Mouse (Mus musculus) gastrocnemius, postnatal 25 days (tissue): ENCODE measurements at regions not wholly inside any gene's neighbourhood (a gene's known extent, or its start where the extent isn't known, plus 50 kb on each side); places are given as distances from the start of the nearest gene placed in this dataset.

Experiments
- DNase-seq: peaks from one replicate; pipeline ENCODE4 v3.0.0; 2022

DNA sequence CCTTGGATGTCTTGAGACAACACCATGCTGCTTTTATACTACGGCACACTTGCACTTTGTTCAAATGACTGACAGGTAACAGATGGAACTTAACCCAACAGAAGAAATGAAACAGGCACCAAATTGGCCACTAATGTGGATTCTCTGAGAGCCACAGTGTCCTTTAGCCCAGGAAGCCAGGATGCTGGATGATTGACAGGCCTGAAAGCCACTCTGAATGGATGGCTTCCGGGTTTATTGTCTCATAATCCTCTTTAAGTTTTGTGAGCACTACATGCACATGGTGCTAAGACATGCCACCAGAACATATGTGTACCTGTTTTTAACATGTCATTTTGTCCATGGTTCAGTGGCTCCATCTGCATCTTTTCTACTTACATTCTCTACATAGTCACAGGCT lies 152.7 kb downstream of the Drd1 start:
- DNase-seq = no peak

DNA sequence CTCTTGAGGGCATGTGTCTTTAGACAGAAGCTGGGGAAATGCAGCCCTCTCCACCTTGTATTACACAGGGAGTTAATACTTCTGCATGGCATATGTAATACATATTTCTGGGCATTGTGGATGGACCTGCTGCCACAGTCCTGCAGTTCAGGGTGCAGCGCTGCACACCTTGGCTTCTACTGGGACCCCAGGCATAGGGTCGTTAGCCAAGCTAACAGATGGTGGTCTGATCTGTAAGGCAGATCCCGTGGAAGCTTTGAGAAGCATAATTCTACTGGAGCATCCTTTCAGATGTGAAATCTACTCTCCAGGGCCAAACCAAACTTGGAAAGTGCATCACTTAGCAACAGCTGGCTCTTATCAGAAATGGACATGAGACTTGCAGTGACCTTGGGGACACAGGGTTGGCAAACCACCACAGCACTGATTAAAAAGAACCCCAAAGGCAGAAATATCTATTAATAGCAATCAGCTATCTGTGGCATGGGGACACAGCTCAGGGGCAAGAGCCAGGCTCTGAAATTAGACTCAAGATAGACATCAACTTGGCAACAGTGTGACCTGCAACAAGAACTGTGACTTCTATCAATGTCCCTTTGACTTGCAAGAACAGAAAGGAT lies 155.0 kb downstream of the Drd1 start:
- DNase-seq = no peak

DNA sequence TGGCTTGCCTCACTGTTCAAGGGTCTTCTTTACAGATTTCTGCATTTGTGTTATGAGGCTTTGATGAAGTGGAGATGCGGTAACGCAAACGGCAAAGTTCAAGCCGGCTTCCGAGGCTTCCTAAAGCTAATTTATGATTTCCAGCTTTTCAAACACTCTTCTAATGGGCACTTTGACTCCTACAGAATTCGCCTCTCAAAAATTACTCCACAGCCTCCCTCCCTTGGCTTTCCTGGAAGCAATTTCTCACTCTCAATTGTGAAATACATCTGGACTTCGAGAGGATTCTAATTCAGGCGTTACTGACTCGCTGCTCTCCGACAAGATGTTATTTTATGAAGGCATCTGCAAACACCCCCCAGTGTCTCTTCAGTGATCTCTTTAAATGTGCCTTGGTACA lies 157.2 kb downstream of the Drd1 start:
- DNase-seq = no peak

DNA sequence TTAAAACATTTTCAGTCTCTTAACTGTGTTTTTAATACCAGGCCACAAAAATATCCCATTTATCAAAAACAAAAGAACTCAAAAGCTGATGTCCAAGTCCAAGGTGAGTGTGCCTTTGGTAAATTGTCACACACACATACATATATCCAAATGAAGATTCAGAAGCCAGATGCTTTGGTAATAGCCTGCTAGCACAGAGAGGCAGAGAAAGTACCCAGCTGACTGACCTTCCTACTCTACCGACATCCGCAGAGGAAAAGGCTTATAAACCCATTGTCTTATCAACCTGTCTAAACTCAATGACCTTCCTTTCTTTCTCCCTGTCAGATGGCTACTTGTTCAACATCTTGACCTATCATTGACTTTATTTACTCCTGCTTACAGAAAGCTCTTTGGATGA lies 158.3 kb downstream of the Drd1 start:
- DNase-seq = no peak

DNA sequence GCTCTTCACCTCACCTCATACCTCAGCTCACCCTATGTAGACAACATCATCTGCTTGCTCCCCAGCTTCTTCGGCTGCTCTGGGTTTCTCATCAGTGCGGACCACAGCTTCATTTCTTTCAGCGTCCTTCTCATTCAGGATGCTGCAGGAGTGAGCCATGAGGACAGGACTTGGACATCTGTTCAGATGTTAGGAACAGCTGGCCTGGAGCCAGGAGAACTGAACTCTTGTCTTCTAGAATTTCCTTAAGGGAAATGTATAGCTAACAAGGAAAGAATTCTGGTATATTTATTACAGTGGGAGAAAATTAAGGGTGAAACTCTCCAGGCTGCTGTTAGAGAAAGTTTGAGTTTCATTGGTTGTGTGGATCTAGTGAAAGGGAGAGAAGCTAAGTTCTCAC lies 167.1 kb downstream of the Drd1 start:
- DNase-seq = no peak

DNA sequence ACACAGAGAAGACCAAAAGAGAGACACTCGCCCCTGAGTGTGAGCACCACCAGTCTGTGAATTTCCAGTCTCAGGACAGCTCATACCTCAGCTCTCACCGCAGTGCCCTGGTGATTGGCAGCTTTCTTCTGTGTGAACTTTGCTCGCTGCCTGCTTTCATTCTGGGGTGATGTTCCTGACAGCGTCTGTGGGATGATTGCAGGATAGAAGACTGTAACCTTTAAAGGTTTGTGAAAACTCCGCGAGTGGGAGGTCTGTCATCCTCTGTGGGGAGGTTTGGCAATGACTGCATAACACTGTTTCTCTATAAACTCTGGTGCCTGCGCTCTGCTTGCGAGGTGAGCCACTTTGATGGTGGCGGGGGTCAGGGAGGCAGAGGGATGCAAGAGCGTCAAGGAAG lies 169.7 kb downstream of the Drd1 start:
- DNase-seq = no peak

DNA sequence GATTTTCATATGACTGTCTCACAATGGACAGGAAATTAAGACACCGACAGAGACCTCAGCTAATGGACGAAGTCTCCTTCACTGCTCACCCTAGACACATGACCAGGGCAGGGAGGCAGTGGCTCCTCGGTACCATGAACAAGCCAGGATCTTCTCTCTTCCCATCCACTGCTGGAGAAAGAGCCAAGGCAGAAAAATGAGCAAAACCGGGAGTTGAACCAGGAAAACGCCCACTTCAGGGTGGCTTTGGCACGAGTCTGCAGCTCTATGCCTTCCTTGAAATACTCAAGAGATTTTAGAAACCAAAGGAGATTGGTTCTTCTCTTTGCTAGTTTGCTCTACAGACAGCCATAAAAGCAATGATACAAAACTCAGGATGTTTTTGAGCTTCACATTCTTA lies 172.3 kb downstream of the Drd1 start:
- DNase-seq = no peak

DNA sequence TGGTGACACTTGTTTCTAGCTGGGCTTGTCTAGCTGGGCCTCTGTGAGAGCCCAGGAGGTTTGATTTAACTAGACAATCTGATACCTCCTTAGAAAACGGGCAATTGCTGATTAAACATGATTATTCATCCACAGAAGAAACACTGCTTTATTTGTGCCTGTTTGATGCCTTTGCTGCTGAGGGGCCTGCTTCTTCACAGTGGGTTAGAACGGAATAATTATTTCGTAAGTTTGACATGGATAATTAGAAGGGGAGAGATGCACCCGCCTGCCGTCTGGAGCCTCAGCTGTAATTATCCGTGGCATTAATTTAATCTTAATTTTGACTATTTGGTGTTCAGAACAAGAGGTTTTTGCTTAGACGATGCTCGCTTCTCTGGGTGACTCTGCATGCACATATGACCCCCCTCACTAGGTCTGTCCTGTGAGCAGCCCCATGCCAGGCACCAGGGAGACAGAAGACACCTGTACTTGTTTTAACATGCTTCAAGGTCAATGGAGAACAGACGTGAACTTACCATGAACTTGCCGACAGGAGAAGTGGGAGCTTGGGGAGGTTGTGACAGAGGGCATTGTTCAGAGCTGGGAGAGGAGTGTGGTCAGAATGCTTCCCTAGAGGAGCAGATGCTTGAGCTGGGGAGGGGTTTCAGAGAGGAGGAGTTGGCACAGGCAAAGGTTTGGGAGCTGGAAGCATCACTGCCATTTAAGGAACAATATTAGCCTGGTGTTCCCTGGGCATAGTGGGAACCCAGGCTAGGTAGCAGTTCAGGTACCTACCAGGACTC lies 174.8 kb downstream of the Drd1 start:
- DNase-seq = no peak

DNA sequence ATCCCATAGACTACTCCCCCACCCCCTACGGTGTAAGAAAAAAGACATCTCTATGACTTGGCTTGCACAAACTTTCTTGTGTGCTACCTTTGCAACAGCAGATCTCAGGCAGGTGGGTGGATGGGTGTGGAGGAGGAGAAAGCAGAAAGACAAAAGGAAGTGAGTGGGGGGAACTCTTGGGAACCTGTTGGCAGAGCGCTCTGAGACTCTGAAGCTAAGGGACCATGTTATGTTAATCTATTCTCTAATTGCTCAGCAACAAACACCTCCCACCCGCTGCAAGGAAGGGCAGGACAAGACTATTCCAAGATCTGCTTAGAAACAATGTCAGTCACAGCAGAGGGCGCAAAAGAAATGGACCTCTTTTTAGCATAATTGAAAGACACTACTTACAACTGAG lies 180.0 kb downstream of the Drd1 start:
- DNase-seq = no peak

DNA sequence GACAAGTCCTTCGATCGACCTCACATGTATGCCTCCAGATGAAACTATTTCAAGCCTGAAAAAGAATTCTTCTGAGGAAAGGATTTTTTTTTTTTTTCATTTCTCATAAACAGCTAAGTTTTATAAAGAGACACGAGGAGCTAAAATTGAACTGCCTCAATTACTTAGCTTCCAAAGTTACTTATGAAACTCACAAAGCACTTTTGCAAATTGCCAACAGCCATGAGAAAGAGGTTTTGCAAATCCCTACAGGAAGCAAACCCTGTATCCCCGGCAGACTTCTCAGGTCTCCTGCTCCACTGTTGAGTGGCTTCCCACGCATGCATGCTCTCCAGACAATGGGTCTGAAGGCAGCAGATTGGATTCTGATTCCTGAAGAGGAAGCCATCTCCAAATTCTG lies 190.2 kb downstream of the Drd1 start:
- DNase-seq = no peak

DNA sequence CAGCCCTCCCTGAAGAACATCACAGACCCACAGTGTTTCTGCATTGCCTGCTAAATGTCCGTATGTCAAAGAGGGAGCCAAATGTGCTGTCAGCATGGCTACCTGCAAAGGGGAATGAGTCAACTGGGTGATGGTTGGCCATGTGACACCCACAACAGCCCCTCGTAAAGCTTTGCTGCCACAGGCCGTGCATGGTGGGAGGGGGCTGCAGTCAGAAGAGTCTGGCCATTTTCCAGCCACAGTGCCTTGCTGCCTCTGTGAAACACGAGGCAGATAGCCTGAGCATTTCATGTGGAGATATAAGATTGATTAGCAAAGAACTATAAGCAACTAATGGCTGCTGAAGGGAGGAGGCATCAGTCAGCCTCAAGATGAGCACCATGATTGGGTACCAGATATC lies 193.2 kb downstream of the Drd1 start:
- no peak for DNase-seq

DNA sequence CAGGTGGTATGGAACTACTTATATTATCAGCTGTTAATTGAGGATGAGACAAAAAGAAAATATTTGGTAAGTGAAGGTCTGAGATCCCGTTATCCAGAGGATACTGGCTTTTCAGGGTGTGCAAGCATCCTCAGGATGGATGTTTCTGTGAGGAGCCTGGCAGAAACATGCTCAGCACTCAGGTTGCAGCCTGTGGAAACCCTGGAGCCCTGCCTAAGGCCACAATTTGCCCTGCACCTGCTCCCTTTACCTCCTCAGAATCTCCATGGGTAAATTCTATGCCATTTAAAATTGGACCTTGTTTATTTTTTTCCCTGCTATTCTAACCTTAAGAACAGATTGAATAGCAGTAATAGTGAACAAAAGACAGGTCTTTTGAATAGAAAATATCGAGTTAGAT lies 201.3 kb downstream of the Drd1 start:
- no peak for DNase-seq

DNA sequence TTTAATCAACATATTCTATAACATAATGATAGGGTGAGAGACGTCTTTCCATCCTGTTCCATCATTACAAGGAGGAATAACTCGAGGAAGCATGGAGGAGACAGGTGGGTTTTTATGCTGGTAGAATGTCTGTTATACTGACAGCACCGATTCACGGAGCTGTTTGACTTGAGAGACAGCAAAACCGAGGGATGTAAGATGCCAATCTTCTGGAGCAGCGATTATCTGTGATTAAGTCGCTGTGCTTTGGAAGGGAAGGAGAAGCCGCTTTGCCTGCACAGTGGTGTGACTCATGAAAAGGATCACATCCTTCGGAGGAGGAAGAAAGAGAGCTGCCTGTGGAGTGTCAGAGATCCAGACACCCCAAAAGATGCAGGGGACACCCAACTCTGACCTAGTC lies 205.4 kb downstream of the Drd1 start:
- DNase-seq = no peak

DNA sequence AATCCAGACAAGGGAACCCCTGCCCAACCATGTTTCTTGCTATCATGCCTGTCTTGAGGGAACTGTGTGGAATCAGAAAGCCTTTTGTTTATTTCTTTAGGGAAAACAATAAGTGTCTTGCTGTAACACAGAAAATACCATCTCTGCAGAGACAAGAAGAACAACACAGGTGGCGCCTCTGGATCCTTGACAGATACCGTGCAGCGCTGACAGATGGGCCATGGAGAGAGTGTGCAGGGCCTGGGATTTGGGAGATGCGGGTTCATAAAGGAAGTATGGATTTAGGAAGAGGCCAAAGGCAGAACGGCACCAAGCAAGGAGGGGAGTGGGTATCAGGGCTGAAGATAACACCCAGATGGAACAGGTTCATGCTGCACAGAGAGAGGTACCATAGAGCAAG lies 209.3 kb downstream of the Drd1 start:
- no peak for DNase-seq

DNA sequence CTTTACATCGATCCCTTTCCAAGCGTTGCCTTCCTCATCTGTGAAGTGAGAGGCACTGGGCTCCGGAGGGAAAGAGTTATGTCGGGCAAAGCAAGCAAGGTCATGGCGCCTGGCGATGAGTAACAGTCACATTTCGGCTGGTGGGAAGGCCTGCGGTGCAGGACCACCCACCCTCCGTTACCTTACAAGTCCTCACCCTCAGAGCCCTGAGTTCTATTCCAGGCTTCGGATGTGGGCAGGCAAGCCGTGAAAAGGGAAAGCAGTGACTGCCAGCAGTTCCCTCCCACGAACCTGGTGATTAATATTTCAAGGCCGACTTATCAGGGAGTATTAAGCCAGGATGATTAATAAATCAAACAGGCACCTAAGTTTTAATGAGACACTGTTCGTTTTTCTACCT lies 209.7 kb downstream of the Drd1 start:
- no peak for DNase-seq

DNA sequence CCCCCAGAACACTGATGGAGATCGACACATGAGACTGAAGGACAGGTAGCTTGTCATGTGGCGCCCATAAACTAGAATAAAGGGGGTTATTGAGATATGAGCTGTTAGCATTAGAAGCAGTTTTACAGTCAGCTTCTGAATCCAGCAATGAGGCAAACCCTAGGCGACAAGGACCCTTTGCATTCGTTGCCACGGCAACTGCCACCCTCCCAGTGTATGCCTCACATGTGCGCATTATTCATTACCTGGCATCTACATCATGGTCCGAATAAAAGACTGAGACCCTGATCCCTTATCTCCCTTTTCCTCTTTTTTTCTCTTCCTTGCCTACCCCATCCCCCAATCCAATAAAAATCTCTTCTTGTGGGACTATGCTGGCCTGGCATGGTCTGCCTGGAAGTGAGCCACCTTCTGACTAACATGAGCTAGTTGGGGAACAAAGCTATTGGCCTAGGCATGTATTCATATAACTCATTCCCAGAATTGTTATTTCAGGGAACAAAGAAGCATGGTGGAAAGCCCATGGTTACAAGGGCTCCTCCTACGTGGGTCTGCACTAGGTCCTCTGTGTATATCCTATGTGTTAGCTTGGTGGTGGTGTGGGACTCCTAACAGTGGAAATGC lies 229.4 kb downstream of the Drd1 start:
- no peak for DNase-seq

DNA sequence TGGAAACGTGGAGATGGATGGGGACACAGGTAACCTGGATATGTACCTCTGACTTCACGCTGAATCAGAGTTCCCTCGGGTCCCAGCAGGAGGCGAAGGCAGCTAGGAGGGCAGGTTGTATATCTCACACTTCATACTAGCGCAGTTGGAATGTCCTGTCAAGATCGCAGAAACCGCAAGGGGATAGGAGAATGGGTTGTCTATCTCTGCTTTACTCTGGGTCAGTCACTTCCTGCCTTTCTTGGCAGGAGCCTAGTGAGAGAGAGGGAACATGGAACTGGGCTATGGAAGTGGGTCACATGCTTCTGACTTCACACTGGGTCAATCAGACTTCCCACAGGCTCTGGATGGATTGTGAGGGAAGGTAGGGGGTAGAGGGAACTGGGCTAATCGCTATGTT lies 233.4 kb downstream of the Drd1 start:
- no peak for DNase-seq

DNA sequence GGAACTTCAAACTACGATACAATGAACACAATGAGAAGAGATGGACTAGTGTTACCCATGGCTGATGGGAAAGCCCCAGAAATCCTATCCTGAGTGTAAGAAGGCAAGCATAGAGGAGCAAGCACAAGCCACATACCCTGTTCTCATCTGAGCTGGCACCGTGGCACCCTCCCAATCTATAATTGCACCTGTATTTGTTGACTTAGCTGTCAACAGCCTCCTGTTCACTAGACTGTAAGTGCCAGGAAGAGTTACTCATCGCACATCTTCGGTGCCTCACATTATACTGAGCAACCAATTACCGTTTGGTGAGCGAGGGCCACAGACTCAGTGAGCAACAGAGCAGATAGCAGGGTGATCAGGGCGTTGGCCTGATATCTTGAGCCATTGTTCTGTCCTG lies 239.9 kb downstream of the Drd1 start:
- DNase-seq = no peak

DNA sequence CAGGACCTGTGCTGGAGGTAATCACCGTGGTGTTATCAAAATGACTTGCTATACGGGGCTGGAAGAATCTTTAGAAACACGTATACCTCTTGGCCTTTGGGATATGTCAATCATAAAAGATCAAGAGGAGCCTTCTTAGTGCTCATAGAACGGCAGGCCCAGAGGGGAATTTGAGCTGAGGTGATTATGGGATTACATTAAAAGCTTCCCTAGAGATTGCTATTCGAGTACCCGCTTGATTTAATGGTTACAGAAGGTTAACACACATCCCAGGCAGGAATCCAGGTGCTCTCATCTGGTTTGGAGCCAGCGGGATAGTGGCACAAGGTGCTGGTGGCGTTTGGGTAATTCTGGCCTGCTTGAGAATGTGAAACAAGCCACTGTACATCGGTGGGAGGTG lies 241.4 kb downstream of the Drd1 start:
- no peak for DNase-seq

DNA sequence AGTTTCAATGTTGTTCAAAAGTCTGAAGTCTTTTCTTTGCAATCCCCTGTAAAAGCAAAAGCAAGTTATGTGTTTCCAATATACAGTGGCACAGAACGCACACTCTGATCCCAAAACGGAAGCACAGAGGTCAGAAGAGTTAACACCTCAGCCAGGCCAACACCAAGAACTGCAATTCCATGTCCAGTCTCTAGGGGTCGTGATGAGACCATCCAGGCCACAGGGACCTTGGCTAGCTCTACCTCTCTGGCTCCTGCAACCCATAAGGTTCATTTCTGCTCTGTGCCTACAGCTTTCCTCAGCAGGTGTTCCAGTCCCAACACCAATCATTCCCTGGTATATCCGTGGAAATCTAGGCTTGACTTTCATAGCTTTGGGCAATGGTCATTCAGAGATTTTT lies 243.6 kb downstream of the Drd1 start:
- no peak for DNase-seq

DNA sequence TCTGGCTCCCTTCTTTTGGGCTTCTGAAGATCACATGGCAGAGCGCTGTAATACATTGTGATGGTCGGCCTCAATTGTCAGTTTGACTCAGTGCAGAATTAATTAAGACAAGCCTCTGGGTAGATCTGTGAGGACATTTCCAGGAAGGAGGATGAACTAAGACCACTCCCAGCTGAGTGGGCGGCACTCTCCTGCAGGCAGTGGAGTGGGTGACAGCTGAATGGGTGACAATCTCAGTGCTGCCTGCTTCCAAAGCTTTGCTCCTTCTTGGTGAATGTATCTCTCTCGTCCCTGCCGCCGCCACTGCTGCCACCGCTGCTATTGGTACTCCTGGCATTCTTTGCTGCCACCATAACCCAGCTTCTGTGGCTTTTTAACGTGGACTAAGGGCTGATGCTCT lies 244.4 kb downstream of the Drd1 start:
- no peak for DNase-seq

DNA sequence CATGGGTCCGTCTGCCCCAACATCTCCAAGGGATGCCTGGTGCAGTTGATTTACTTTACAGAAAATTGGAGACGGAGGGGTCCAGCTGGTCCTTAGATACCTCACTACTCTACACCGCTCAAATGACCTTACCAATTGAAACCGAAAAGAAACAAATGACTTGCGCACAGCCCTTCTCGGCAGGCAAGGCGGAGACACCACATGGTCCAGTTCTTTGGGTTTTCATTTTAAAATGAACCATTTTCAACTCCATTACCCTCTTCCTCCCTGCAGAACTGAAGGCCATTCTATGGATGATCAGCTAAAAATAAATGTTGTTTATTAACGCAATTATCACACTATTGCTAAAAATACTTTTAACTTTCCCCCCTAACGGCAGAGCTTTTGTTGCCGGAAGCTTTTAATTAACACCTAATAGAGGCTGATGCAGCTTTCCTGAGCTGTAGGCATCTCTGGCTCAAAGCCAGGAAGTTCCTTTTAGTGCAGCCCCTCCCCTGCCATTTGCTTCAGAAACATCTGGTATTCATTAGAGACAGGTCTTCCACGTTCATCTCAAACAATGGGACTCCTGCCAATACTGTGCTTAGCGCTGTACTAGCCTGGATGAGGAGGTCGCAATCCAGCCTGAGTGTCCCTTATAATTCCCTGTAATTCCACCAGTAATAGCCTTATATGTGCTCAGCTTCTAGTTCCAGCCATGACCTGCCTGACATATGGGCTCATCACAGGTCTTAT lies 247.5 kb downstream of the Drd1 start:
- DNase-seq = no peak

DNA sequence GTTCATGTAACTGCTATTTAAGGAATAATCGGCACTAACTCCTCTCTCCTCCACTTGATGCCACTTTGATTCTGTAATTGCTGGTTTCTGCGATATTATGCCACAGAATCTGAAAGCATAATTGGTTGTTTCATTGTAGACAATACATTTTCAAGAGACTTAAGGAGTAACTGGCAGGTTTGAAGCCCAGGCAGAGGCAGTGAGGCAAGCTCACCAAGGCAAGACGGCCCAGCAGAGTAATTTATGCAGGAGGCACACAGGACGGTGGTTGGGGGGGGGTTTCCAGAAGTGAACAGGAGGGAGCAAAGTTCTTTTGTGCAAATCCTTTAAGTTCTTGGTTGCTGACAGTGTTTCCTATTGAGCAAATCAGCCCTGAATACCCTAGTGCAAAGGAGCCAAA lies 249.6 kb downstream of the Drd1 start:
- DNase-seq = no peak
